Mouse (Mus musculus) adipocyte (in vitro differentiated cells): ENCODE results near the gene Apol11b.
"Not testable (repeated sequence)": the region's sequence is repeated elsewhere in the genome, so short reads cannot be mapped to it uniquely, and the experiment has no call there.

Experiments
- DNase-seq: peaks from one replicate; pipeline ENCODE4 v3.0.0-alpha.2; 2016; ENCODE audit warnings: low spot score

Gene Apol11b

GRCm38 (mm10) chr15:77643176-77643575 lies at the start of gene Apol11b:
Apol11b (minus strand) TSS chr15:77643286.
- DNase-seq, result not testable (repeated sequence)

GRCm38 (mm10) chr15:77691532-77692311 lies 48.6 kb upstream of the Apol11b start:
- DNase-seq, result not testable (repeated sequence)

- not testable (repeated sequence) for DNase-seq
Observed at GRCm38 (mm10) chr15:77683944-77684343, 40.9 kb upstream of the Apol11b start.

- DNase-seq, result not testable (repeated sequence)
Observed at GRCm38 (mm10) chr15:77674081-77674480, 31.0 kb upstream of the Apol11b start.

GRCm38 (mm10) chr15:77661841-77662240 lies 18.8 kb upstream of the Apol11b start:
- DNase-seq, result not testable (repeated sequence)

GRCm38 (mm10) chr15:77659773-77660172 lies 16.7 kb upstream of the Apol11b start:
- DNase-seq, result not testable (repeated sequence)

- DNase-seq, result not testable (repeated sequence)
Observed at GRCm38 (mm10) chr15:77651143-77651542, 8.1 kb upstream of the Apol11b start.

GRCm38 (mm10) chr15:77629822-77630221 lies 13.3 kb downstream of the Apol11b start:
- not testable (repeated sequence) for DNase-seq

- DNase-seq, result not testable (repeated sequence)
Observed at GRCm38 (mm10) chr15:77628647-77629046, 14.4 kb downstream of the Apol11b start.

- DNase-seq, result not testable (repeated sequence)
Observed at GRCm38 (mm10) chr15:77626471-77626870, 16.6 kb downstream of the Apol11b start.

- no peak for DNase-seq
Observed at GRCm38 (mm10) chr15:77624710-77625109, 18.4 kb downstream of the Apol11b start.

GRCm38 (mm10) chr15:77606069-77606468 lies 37.0 kb downstream of the Apol11b start:
- DNase-seq, result no peak

GRCm38 (mm10) chr15:77598958-77599357 lies 44.1 kb downstream of the Apol11b start, which contains the start of gene Gm36245:
Gm36245 (plus strand) TSS chr15:77599258.
- no peak for DNase-seq

GRCm38 (mm10) chr15:77598429-77598828 lies 44.7 kb downstream of the Apol11b start:
- DNase-seq, result no peak

- no peak for DNase-seq
Observed at GRCm38 (mm10) chr15:77595961-77596360, 47.1 kb downstream of the Apol11b start, which contains the start of gene Apol10b. Apol10b (minus strand) TSS chr15:77596125.

- no peak for DNase-seq
Observed at GRCm38 (mm10) chr15:77593557-77593956, 49.5 kb downstream of the Apol11b start.

- no peak for DNase-seq
Observed at GRCm38 (mm10) chr15:77590881-77591280, 52.2 kb downstream of the Apol11b start.

- no peak for DNase-seq
Observed at GRCm38 (mm10) chr15:77588981-77589380, 54.1 kb downstream of the Apol11b start.

GRCm38 (mm10) chr15:77587026-77587425 lies 56.1 kb downstream of the Apol11b start:
- DNase-seq, result peak; percentile 23
